Mouse (Mus musculus): ENCODE data around the gene Ptgs1. TPM values are rescaled to one million over a fixed set of nuclear protein-coding genes. Genes with fewer than 3 reads are reported as not detected.

Ptgs1 gene
- total and polyA plus RNA-seq, 3 experiments: 0.13 to 0.66 TPM; not detected in 1

GRCm38 (mm10) chr2:36211785-36212184, 18.4 kb upstream of the Ptgs1 start:
- ATAC-seq (ENCODE audit: extremely low read depth, insufficient number of reproducible peaks, low FRiP score, poor library complexity, severe bottlenecking): no peak
- no peak overlapping the region for H3K4me3 ChIP-seq (ENCODE audit: low read depth, low read length)
- H3K36me3 ChIP-seq (replicated peaks): no peaks in the 10 kb centered on the region
- peaks cover 12% of the 10 kb centered on the region for H3K27me3 ChIP-seq (ENCODE audit: insufficient read depth, low read length)
- no peak for DNase-seq (ENCODE audit: low spot score)
- no peak for TF ChIP-seq GATA2 (IDR thresholded peaks at IDR 0.05; ENCODE audit: borderline replicate concordance, low read depth, low read length)
- TF ChIP-seq GATA1 (IDR thresholded peaks at IDR 0.05; ENCODE audit: borderline replicate concordance, low read length): no peak
- no peak for TF ChIP-seq POLR2AphosphoS5 (IDR thresholded peaks at IDR 0.05; ENCODE audit: insufficient replicate concordance, low read depth, low read length)
- no peak for TF ChIP-seq CTCF (IDR thresholded peaks at IDR 0.05; ENCODE audit: low read depth, low read length)
- no peak for TF ChIP-seq TAL1 (conservative IDR thresholded peaks at IDR 0.05; ENCODE audit: low read depth, low read length)
- peaks cover 38% of the 10 kb centered on the region for H3K4me1 ChIP-seq (ENCODE audit: insufficient read depth, low read depth, low read length)
- H3K9me3 ChIP-seq (replicated peaks): no peaks in the 10 kb centered on the region

- Histone ChIP-seq H3K27me3 (ENCODE audit: insufficient read depth, low read length) (peaks cover 18% of the 10 kb centered on the region), H3K4me3 (ENCODE audit: low read depth, low read length) (no peak overlapping the region), H3K4me1 (ENCODE audit: insufficient read depth, low read depth, low read length) (peaks cover 39% of the 10 kb centered on the region), H3K36me3 (replicated peaks) (no peaks in the 10 kb centered on the region), H3K9me3 (replicated peaks) (no peaks in the 10 kb centered on the region)
- ATAC-seq (ENCODE audit: extremely low read depth, insufficient number of reproducible peaks, low FRiP score, poor library complexity, severe bottlenecking) (no peak), DNase-seq (ENCODE audit: low spot score) (no peak)
- no peak for TF ChIP-seq GATA1 (IDR thresholded peaks at IDR 0.05; ENCODE audit: borderline replicate concordance, low read length)
- no peak for TF ChIP-seq POLR2AphosphoS5 (IDR thresholded peaks at IDR 0.05; ENCODE audit: insufficient replicate concordance, low read depth, low read length)
- no peak for TF ChIP-seq CTCF (IDR thresholded peaks at IDR 0.05; ENCODE audit: low read depth, low read length)
- no peak for TF ChIP-seq GATA2 (IDR thresholded peaks at IDR 0.05; ENCODE audit: borderline replicate concordance, low read depth, low read length)
- TF ChIP-seq TAL1 (conservative IDR thresholded peaks at IDR 0.05; ENCODE audit: low read depth, low read length): no peak
Observed at GRCm38 (mm10) chr2:36213108-36213507, 17.1 kb upstream of the Ptgs1 start.

GRCm38 (mm10) chr2:36214023-36214422, 16.2 kb upstream of the Ptgs1 start:
- Histone ChIP-seq H3K27me3 (ENCODE audit: insufficient read depth, low read length) (peaks cover 18% of the 10 kb centered on the region), H3K4me3 (ENCODE audit: low read depth, low read length) (no peak overlapping the region), H3K9me3 (replicated peaks) (no peaks in the 10 kb centered on the region), H3K36me3 (replicated peaks) (no peaks in the 10 kb centered on the region), H3K4me1 (ENCODE audit: insufficient read depth, low read depth, low read length) (peaks cover 39% of the 10 kb centered on the region)
- peak; percentile 71 for DNase-seq (ENCODE audit: low spot score)
- peak; percentile 79 for ATAC-seq (ENCODE audit: extremely low read depth, insufficient number of reproducible peaks, low FRiP score, poor library complexity, severe bottlenecking)
- TF ChIP-seq GATA1 (IDR thresholded peaks at IDR 0.05; ENCODE audit: borderline replicate concordance, low read length) (no peak), POLR2AphosphoS5 (IDR thresholded peaks at IDR 0.05; ENCODE audit: insufficient replicate concordance, low read depth, low read length) (no peak), GATA2 (IDR thresholded peaks at IDR 0.05; ENCODE audit: borderline replicate concordance, low read depth, low read length) (no peak), CTCF (IDR thresholded peaks at IDR 0.05; ENCODE audit: low read depth, low read length) (peak; percentile 63; the same call in 1 of the 2 replicates)

GRCm38 (mm10) chr2:36214425-36214824, 15.8 kb upstream of the Ptgs1 start:
- no peak overlapping the region for H3K4me3 ChIP-seq (ENCODE audit: low read depth, low read length)
- TF ChIP-seq CTCF (IDR thresholded peaks at IDR 0.05; ENCODE audit: low read depth, low read length) (no peak), GATA1 (IDR thresholded peaks at IDR 0.05; ENCODE audit: borderline replicate concordance, low read length) (no peak), GATA2 (IDR thresholded peaks at IDR 0.05; ENCODE audit: borderline replicate concordance, low read depth, low read length) (no peak), POLR2AphosphoS5 (IDR thresholded peaks at IDR 0.05; ENCODE audit: insufficient replicate concordance, low read depth, low read length) (no peak), TAL1 (conservative IDR thresholded peaks at IDR 0.05; ENCODE audit: low read depth, low read length) (no peak)
- peaks cover 39% of the 10 kb centered on the region for H3K4me1 ChIP-seq (ENCODE audit: insufficient read depth, low read depth, low read length)
- H3K9me3 ChIP-seq (replicated peaks): no peaks in the 10 kb centered on the region
- peaks cover 18% of the 10 kb centered on the region for H3K27me3 ChIP-seq (ENCODE audit: insufficient read depth, low read length)
- H3K36me3 ChIP-seq (replicated peaks): no peaks in the 10 kb centered on the region
- ATAC-seq (ENCODE audit: extremely low read depth, insufficient number of reproducible peaks, low FRiP score, poor library complexity, severe bottlenecking) (no peak), DNase-seq (ENCODE audit: low spot score) (no peak)

GRCm38 (mm10) chr2:36215203-36215739, 15.0 kb upstream of the Ptgs1 start:
- peaks cover 18% of the 10 kb centered on the region for H3K27me3 ChIP-seq (ENCODE audit: insufficient read depth, low read length)
- H3K36me3 ChIP-seq (replicated peaks): no peaks in the 10 kb centered on the region
- no peaks in the 10 kb centered on the region for H3K9me3 ChIP-seq (replicated peaks)
- H3K4me1 ChIP-seq (ENCODE audit: insufficient read depth, low read depth, low read length): peaks cover 39% of the 10 kb centered on the region
- H3K4me3 ChIP-seq (ENCODE audit: low read depth, low read length): no peak overlapping the region
- no peak for ATAC-seq (ENCODE audit: extremely low read depth, insufficient number of reproducible peaks, low FRiP score, poor library complexity, severe bottlenecking)
- no peak for TF ChIP-seq GATA2 (IDR thresholded peaks at IDR 0.05; ENCODE audit: borderline replicate concordance, low read depth, low read length)
- no peak for TF ChIP-seq POLR2AphosphoS5 (IDR thresholded peaks at IDR 0.05; ENCODE audit: insufficient replicate concordance, low read depth, low read length)
- no peak for TF ChIP-seq TAL1 (conservative IDR thresholded peaks at IDR 0.05; ENCODE audit: low read depth, low read length)
- no peak for TF ChIP-seq CTCF (IDR thresholded peaks at IDR 0.05; ENCODE audit: low read depth, low read length)
- TF ChIP-seq GATA1 (IDR thresholded peaks at IDR 0.05; ENCODE audit: borderline replicate concordance, low read length): no peak
- DNase-seq (ENCODE audit: low spot score): no peak

- DNase-seq (ENCODE audit: low spot score) (no peak), ATAC-seq (ENCODE audit: extremely low read depth, insufficient number of reproducible peaks, low FRiP score, poor library complexity, severe bottlenecking) (peak; percentile 55; the same call in 1 of the 2 replicates)
- TF ChIP-seq TAL1 (conservative IDR thresholded peaks at IDR 0.05; ENCODE audit: low read depth, low read length): no peak
- no peak for TF ChIP-seq GATA1 (IDR thresholded peaks at IDR 0.05; ENCODE audit: borderline replicate concordance, low read length)
- no peak for TF ChIP-seq CTCF (IDR thresholded peaks at IDR 0.05; ENCODE audit: low read depth, low read length)
- TF ChIP-seq GATA2 (IDR thresholded peaks at IDR 0.05; ENCODE audit: borderline replicate concordance, low read depth, low read length): no peak
- no peak for TF ChIP-seq POLR2AphosphoS5 (IDR thresholded peaks at IDR 0.05; ENCODE audit: insufficient replicate concordance, low read depth, low read length)
Observed at GRCm38 (mm10) chr2:36216546-36216945, 13.7 kb upstream of the Ptgs1 start.

More at GRCm38 (mm10) chr2:36216546-36216945, 13.7 kb upstream of the Ptgs1 start:
- Histone ChIP-seq H3K36me3 (replicated peaks) (no peaks in the 10 kb centered on the region), H3K27me3 (ENCODE audit: insufficient read depth, low read length) (peaks cover 21% of the 10 kb centered on the region), H3K4me1 (ENCODE audit: insufficient read depth, low read depth, low read length) (peaks cover 39% of the 10 kb centered on the region), H3K9me3 (replicated peaks) (no peaks in the 10 kb centered on the region), H3K4me3 (ENCODE audit: low read depth, low read length) (no peak overlapping the region)
